Mouse (Mus musculus): ENCODE data around the gene Yaf2.

Yaf2 gene

DNA sequence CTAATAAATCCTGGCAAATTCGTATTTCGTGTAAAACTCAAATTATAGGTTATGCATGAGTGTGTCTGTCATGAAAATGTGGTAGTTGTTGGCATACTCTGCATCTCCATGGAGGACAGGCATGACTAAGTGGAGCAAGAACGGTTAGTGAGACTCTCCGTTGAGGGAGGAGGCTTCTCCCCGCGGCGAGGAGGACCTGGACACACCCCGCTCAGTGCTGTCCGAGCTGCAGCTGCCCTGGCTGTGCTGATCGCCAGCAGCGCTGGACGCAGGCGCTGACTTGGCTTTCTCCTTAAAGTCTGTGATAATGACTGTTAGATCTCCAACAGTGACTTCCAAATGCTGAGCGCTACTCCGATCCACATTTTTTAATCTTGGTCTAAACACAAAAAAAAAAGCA is 51.5 kb downstream of the Yaf2 start:
- DNase-seq (ENCODE audit: low spot score): no peak

DNA sequence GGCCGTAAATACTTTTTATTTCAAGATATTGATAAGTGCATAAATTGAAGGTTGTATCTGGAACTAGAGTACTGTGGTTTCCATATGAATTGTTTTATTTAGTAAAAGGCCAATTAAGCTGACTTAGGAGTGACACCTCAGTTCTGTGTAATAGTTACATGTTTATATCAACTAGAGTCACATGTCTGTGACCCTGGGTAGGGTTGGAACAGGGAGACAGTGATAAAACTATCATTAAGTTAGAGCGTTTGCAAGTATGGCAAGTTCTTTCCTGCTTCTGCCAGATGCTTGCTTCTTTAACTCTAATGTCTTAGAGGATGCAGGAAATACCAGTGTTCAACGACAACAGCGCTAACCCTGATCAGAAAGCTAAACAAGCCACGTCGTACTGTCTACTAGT is 52.4 kb downstream of the Yaf2 start:
- DNase-seq (ENCODE audit: low spot score): no peak

DNA sequence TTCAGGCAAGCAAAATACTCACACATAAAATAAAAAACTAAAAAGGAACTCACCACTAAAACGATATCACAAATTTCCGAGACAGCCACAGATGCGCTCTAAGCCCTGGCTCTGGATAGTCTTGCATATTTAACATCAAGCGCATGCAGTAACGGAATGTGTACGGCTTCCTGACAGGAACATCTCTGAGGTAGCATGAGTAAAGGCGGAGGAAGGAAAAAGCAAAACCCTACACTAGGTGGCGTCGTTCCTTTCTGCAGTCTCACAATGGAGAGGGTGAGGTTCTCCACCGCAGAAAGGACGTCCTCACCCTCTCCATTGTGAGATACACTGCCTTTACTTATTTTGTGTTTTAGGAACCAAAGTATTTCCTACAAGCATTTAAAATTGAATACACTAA is 53.4 kb downstream of the Yaf2 start:
- no peak for DNase-seq (ENCODE audit: low spot score)

DNA sequence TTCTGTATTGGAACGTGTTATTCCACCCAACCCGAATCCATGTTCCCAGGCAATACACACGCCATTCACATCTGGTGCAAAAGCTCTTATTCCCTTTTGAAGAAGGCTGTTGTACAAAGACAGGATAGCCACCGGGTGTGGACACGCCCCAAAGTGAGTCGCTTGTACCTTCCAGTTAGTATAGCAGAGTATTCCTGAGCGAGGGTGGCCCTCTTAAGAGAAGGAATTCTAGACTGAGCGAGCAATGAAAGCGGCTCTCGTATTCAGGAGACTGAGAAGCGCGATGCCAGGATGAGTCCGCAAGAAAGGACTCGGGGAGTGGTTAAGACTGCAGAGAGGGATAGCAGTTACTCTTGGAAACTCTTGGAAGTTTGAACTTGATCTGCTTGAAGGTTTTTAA is 60.5 kb downstream of the Yaf2 start:
- no peak for DNase-seq (ENCODE audit: low spot score)

DNA sequence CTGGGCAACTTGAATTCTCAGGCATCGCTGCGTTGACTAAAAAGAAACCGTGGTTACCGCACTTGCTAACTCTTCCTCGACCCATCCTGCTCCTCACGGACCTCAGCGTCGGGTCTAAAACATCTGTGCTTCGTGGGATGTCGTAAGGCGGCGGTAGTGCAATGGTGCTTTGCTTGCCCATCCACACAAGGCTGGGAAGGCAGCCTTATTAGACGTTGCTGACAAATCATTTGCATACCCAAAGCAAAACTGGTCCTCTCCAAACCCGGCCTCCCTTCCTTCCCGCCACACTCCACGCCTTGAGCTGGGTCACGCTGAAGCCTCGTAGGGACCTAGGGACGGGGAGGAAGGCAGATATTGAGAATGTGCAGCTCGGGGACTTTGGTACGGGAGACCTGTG is 61.1 kb downstream of the Yaf2 start:
- peak; percentile 27 for DNase-seq (ENCODE audit: low spot score)

DNA sequence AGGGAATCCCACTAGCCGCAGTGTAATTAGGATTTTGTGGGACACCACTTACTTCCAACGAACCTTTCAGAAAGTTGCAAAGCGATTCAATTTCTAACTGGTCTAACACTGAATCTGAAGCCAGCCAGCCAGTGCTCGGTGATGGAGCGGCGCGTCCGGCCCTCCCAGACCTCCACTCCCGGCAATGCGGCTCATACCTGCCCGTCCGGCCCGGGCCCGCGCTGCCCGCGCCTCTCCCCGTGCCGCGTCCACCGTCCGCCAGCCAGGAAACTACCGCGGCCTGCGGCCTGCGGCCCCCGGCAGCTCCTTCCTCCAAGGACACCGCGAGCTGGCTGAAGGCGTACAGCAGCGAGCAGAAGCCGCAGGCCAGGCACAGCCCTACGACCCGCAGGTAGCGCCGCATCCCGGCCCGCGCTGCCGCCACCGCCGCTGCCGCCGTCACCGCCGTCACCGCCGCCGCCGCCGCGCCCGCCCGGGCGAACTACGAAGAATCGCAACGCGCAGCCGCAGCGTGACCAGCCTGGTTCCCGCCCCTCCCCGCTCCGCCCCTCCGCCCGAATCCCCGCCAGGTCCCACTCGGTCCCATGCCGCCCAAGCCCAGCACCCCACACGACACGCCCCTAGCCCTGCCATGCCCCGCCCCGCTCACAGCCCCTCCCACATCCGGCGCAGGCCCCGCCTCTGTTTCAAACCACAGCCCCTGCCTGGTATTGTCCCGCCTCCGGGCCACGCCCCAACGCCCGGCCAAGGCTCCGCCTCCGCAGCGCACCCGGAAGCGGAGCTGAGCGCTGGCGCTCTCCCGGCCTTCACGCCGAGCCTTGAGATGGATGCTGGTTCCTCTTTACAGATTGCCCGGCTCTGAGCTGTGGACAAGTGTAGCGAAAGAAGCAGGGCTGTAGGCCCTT is 61.8 kb downstream of the Yaf2 start, which contains the start of gene Gxylt1:
TSS of gene Gxylt1 (minus strand) at position 501 of the 905 bp plus-strand sequence.
- peak; percentile 99 for DNase-seq (ENCODE audit: low spot score)

DNA sequence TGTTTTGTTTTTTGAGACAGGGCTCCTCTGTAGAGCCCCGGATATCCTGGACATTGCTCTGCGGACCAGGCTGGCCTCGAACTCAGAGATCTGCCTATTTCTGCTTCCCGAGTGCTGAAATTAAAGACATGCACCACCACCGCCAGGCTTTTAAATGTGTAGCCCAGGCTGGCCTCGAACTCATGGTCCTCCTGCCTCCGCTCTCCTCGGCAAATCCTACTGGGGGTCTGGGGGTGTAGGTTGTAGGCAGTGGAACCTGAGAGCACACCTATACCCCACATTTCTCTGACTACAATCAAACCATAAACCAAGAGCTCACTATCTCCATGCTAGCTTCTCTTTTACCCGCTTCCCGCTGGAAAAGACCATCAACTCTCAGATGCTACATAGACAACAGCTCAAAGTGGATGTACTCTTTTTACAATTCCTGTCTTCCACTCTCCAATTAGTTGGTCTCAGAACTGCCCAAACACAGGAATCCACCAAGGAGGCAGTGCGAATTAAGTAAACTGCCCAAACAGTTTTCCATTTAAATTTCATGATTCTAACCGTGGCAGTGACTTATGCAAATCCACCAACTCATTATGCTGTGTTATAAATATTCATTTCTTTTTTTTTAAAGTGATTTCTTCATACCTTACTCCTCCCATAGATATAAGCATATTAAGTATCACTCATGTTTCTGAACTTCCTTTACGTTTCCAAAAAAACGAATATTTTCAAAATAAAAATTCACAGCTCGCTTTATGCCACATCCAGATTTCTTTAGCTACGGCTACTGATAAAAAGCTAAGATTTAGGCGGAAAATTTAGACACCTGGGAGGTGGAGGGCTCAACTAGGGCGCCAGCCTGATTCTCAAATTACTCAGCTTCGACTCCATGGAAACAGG is 62.7 kb downstream of the Yaf2 start:
- no peak for DNase-seq (ENCODE audit: low spot score)

DNA sequence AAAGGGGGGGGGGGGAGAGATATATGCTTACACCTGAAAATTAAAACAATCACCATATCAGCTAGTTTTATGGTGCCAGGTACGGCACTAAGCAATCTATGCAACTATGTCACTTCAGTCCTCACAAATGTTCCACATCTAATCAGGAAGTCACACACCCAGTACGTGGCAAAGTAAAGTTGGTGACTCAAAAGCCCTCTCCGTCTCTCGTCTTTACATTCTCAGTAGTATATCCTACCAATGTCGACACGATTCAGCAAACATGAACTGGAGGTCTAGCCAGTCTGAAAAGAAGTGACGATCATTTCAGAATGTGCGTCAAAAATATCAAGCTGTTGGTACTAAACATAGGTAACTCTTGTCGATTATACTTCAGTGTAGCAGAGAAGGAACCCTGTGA is 63.8 kb downstream of the Yaf2 start:
- DNase-seq (ENCODE audit: low spot score): no peak

DNA sequence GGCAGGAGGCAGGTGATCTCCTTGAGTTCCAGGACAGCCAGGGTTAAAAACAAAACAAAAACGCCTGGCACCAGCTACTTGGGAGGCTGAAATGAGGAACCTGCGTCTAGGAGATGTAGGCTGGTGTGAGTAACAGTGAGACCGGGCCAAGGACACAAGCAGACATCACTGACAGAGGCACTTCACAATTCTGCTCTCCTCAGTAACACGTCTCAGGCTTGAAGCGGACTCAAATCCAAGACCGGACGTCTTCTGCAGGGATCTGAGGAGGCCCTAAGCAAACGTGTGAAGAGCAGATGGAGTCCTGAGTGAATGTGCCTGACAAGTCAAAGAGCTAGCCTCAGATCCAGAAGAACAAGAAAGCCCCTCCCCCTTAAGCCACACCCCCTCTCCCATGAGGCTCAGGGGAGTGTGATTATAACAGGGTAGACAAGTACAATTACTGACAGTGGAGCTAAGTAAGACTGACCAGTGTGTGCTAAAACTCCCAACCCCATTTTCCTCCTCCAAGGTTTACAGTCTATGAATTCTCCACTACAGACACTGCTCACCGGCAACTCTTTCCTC is 66.4 kb downstream of the Yaf2 start:
- DNase-seq (ENCODE audit: low spot score): no peak

DNA sequence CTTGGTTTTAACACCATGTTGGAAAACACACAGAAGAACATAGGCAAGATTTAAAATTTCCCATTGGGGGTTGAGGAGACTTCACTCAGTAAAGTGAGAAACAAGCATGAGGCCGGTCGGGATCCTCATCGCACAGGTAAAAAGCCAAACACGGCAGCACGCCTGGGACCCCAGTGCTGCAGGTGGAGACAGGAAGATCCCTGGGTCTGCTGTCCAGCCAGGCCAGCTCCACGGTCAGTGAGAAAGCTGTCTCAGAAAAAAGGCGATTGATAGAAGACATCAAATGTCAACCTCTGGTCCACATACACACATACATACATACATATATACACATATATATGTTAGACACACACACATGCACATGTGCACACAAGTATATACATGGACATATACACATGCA is 67.2 kb downstream of the Yaf2 start:
- no peak for DNase-seq (ENCODE audit: low spot score)

DNA sequence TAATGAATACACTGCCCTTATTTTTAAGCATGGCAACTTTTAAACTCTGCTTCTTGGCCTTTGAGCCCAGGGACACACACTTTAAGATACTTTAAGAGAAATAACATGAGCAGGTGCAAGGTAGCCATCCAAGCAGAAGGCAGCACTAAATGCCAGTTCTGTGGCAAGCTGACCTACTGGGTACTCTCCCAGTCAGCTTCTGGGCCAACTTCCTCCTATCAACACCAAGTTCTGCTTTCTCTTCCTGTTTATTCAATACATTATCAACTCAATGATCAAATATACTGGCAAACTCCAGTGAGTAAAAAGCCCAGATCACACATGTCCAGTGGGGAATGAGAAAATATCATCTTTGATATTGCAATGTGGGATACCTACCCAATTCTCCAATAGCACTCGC is 68.7 kb downstream of the Yaf2 start:
- DNase-seq (ENCODE audit: low spot score): no peak

DNA sequence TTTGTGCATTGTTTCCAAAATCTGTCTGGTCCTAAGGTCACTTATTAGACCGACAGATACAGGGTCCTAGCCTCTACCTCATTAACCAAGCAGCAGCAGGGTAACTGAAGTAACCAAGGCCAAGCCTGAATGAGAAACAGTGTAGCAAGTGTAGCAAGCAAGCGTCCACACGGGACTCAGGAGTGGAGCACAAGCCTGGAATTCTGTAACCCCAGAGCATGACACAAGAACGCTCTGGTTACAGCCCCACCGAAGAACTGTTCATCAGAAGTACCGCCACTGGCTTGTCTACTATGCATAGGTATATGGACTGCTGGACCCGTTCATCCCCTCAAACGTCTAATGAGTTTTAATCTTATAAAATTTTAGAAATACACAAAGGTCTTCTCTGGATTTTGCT is 69.3 kb downstream of the Yaf2 start:
- DNase-seq (ENCODE audit: low spot score): no peak

DNA sequence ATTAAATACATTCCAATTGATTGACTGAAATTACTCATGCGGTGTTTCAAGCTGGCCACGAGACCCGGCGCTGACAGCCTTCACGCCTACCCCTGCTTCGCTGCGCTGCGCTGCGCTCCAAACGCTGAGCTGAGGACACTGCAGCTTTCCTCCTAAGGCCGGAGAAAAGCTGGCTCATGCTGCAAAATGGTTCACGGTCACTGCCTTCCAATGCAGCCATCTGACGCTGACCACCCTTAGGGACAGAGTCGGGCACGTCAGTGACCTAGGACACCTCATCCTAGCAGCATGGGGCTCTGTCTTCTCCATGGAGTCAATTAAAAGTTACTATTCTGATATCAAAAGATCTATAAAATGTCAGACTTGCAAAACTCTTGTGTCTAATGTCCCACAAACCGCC is 70.4 kb downstream of the Yaf2 start:
- DNase-seq (ENCODE audit: low spot score): no peak

DNA sequence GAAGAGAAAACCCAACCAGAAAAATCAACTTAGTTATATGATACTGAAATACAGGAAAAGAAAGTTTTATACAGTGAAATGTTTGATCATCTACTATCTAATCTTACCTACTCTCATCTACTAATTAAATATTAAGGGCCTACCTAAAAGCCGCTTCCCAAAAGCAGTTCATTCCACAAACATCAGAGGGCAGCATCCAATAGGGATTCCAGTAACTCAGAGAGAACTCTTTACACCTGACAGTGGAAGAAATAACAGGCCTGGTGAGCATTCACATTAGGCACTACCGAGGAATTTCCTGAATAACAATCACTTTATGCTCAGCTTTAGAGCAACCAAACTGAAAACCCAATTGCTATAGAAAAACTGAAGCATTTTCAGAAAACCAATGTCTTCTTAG is 71.0 kb downstream of the Yaf2 start:
- DNase-seq (ENCODE audit: low spot score): no peak

DNA sequence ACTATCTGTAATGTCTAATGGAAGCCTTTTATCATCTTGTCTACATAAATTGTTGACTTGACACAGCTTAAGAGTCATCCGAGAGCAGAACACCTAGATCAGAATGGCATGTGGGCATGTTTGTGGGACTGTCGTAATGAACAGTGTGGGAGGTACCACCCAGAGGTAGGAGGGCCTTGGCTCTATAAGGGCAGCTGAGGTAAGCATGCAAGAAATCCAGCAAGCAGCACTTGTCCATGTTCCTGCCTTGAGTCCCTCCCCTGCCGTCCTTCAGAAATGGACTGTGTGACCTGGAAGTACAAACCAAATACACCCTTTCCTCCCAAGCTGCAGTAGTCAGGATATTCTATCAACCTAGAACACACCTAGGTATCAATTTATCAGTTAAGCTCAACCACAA is 71.5 kb downstream of the Yaf2 start:
- DNase-seq (ENCODE audit: low spot score): no peak

DNA sequence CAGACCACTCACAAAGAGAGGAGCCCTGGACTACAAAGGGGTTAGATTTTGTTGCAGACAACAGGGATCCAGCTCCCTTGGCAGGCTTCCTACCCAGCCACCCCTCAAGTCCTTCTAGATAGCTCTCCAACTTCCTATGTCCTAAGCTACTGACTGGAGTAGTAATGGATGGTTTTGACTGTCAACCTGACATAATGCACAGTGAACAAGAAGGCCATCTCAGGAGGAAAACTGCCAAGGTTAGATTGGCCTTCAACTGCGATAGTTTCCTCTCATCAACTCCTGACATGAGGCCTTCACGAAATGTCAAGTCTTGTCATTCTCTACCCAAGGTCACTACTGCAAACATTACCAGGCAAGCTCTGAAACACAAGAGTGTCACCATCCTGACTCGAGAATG is 72.5 kb downstream of the Yaf2 start:
- DNase-seq (ENCODE audit: low spot score): no peak

DNA sequence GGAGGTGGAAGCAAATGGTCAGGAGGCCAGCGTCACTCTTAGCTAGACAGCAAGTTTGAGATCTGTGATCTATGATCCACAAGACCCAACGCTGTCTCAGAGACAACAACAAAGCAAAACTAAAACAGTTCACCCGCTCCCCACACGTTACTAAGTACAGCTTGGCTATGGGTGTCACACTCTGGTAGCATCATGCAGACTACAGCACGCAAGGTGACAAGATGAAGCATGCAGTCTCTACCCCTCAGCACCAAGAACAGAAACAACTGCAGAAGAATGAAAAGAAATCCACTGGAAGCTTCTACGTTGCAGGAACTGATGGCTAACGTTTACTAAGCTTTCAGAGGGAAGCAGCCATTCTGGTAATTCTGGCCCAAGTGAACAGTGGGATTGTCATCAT is 73.2 kb downstream of the Yaf2 start:
- no peak for DNase-seq (ENCODE audit: low spot score)

DNA sequence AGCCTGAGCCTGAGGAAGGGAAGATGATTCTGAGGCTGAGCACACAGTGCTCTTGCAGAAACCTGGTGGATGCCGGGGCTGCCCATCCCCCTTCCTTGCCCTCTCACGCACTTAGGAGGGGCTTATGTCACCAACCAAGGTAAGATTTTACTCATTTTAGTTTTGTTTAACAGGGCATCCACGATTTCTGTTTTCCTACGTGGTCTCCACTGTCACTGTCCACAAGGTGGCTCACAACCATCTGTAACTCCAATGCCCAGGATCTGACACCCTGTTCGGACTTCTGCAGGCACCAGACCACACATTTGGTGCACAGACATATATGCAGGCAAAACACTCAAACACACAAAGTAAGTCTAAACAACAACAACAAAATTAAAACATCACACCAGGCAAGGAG is 73.9 kb downstream of the Yaf2 start:
- DNase-seq (ENCODE audit: low spot score): no peak

DNA sequence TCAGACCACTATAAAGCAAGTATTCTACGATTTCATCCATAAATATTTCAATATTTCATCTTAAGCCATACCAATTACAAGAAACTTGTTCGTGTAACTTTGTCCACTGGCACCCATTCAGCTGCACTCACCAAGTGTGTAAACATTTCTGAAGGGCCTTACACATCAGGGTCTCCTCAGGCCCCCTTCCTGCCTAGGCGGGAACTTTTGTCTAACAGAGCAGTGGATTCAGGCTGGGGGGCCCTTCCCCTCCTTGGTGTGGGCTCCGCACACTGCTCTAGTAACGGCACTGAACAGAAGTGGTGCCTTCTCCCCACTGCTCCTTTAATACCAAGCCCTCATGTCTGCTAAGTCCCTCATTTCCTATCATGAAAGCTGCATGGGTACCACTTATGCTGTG is 74.5 kb downstream of the Yaf2 start:
- no peak for DNase-seq (ENCODE audit: low spot score)

DNA sequence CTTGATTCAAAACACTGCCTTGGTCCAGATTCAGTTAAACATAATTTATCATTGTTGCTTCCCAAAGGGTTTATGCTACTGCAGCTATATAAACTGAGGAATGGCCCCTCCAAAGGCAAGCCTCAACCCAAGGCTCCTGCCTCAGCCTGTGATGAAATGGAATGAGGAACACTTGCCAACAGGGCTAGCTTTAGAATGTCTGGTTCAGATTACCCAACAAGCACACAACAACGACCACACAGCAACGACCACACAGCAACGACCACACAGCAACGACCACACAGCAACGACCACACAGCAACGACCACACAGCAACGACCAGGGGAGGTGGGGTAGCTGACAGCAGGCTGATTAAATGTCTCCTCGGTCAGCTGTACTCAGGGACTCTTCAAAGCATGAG is 76.8 kb downstream of the Yaf2 start:
- no peak for DNase-seq (ENCODE audit: low spot score)

DNA sequence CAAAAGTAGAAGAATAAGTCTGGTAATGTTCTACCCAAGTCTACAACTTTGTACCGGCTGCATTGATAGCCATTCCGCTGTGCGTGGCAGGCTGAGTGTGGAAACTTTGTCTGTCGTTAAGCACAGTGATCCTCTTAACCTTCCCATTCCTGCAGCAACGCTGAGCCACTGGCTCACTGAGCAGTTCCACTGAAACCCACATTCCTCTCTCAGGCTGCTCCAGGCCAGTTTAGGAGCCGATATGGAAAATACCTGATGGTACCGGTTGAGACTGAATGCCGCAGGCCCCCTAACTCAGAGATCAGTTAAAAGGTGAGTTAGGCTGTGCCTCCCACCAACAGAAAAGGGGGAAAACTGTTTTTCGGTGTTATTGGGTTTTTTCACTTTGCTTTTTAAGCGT is 81.4 kb downstream of the Yaf2 start:
- no peak for DNase-seq (ENCODE audit: low spot score)

DNA sequence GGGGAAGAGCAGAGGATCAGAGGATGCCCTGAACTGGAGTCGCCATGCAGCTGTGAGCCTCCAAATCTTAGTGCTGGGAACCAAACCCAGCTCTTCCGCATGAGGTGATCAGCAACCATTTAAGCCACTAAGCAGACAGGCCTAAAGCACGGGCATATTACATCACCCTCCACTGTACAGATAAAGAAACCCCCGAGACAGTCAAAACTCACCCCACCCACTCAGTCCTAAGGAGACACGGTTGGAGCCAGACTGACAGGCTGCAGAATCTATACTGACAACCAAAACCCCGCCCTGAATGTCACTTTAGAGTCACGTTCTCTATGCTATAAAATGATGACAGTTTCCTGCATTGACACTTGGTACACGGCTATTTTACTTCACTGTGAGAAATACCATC is 83.6 kb downstream of the Yaf2 start:
- no peak for DNase-seq (ENCODE audit: low spot score)

DNA sequence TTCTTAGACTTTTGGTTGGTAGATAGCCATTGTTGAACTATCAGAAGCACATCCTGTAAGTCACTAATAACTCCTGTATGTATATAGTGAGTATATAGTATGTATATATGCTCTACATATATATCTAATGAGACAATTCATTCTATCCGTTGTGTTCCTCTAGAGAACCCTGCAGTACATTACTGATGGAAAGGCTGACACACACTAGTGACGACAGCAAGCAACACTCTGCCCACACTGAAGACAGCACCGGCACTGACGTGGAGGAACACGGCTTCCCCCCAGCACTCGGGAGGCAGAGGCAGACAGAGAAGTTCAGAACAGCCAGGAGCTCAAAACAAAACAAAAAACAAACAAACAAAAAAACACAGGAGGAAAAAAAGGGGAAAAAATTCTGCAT is 84.3 kb downstream of the Yaf2 start:
- no peak for DNase-seq (ENCODE audit: low spot score)
